Mouse (Mus musculus): ENCODE data around the gene Timm8a2.

DNA sequence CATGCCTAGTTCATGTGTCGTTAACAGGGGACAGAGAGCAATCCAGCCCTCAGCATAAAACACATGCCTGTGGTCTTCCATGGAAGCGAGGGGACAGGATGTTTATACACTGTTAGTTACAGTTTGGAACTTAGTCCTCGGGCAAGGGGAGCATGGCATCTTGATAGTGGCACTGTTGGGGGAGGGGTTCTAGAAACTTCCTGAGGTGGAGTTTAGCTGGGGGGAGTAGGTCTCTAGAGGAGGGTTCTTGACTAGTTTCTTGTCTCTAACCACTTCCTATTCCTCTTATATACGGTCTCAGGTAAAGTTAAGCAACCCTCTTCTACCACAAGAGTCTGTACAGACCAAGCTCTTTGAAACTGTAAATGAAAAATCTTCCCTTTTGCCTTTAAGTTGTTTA is 31.8 kb downstream of the Timm8a2 start:
- TF ChIP-seq EP300 (IDR thresholded peaks at IDR 0.05; ENCODE audit: low read depth) = no peak
- TF ChIP-seq CTCF (IDR thresholded peaks at IDR 0.05; ENCODE audit: low read depth) = no peak

Measured in liver, embryonic 14.5 days (tissue).